Mouse (Mus musculus) skeletal muscle tissue, adult 2 months (tissue): ENCODE results near the gene Itpripl2.

Source experiments
- DNase-seq: peaks from one replicate; pipeline ENCODE4 v3.0.0-alpha.2; 2012; ENCODE audit warnings: low read depth, low spot score

The Itpripl2 gene

DNA sequence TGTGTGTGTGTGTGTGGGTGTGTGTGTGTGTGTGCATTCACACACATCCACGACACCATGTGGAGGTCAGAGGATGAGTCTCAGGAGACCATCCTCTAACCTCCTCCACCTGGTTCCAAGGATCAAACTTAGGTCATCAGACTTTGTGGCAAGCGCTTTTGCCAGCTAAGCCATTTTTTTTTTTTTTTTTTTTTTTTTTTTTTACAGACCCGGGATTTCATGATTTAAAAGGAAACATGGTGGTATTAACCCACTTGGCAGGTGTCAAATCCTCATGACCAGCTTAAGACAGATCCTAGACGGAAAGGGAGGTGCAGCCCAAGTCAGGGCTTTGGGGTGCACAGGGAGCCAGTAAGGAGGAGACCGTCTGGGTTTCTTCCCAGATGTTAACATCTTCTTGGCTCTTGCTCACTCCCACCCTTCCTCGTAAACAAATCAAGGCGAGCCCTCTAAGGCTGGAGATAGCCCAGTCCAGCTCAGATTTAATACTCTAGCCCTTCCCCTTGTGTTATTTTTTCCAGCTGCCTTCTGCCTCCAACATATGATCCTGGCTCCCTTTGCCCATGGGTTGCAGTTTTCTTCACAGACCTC is 47.8 kb downstream of the Itpripl2 start:
- DNase-seq: no peak

GRCm38 (mm10) chr7:118443371-118443770 is 48.4 kb downstream of the Itpripl2 start:
- no peak for DNase-seq

DNA sequence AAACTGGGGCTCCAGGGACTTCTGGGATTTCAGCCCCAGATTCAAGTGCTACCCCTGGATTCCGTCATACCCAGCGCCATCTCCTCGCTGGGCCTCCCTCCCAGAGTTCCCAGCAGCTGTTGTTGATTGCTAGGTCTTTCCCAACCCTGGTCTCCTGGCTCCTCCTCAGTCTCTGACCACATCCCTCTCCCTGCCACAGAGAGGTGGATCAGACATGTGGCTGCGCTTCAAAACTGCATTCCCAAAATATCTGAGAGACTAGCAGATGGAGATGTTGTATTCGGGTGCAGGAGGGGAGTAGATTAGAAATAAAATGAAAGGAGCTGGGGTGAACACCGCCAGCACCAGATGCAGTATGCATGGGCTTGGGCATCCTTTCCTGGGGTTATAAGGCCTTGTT is 50.2 kb downstream of the Itpripl2 start:
- peak; percentile 46 for DNase-seq

DNA sequence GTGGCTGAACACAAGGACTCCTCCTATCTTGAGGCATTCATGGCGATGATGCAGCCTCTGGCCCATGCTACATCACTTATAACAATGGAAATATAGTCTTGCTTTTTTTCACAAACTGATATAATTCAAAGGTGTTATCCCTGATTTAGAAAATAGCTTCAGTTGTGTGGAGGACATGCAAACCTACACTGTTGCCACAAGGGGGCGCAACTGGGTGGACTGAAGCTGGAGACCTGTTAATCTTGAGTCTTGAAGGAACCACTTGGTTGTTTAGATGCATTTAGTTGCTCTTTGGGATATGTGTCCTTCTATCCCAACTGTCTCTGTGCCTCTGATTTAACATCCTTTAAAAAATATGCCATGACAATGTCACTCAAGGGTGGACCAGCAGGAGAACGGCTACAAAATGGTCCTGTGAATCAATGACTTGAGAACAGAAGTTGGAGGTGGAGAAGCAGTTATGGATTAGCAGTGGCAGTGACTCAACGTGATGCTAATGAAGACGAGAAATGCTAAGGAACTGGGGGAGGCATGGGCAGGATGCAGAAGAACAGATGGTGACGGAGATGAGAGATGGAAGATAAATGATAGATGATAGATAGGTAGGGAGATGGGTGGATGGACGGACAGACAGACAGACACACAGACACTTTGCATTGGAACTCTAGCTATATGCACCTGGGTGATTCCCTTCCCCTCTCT is 54.5 kb downstream of the Itpripl2 start:
- DNase-seq: no peak
